Mouse (Mus musculus) G1E-ER4 (cell line): ENCODE results near the gene Gm3642. TPM values are rescaled to one million over a fixed set of nuclear protein-coding genes. Genes with fewer than 3 reads are reported as not detected.
"Not testable (repeated sequence)": the region's sequence is repeated elsewhere in the genome, so short reads cannot be mapped to it uniquely, and the experiment has no call there.

Experiments
- GATA1 ChIP-seq: IDR thresholded peaks from one replicate; pipeline ENCODE4 v1.8.0; 2012; ENCODE audit warnings: low read length, inconsistent platforms
- polyA plus RNA-seq: library from polyadenylated mRNA; stranded (reverse); fragments of >175 nt; gene quantifications from 2 replicates; pipeline ENCODE4 v1.2.3, GENCODE M21; 2012

Gene Gm3642
- not detected in 2 replicates for polyA plus RNA-seq

DNA sequence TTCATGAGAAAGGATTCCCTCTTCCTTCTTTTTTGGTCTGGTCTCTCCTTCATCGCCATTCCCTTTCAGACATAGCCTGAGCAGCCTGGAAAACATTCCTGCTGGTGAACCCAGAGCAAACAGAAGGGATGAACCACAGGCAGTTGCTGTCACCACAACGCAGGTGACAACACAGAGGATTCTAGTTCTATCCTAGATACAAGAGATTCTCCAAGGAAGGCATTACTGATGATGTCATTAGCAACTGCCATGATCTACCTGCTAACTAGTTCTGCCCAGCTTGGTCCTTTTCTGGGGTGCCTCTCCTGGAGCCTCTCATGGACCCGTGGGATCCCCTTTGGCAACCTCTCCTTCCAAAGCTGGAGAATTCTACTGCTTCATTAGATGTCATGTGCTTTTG is at the start of gene Gm3642:
Gm3642 (minus strand) TSS at position 101 of the 400 bp plus-strand sequence.
- not testable (repeated sequence) for TF ChIP-seq GATA1

GRCm38 (mm10) chr14:6889521-6890012 is 49.5 kb upstream of the Gm3642 start, which contains the start of gene Gm3667:
Gm3667 (minus strand) TSS chr14:6889962.
- not testable (repeated sequence) for TF ChIP-seq GATA1

Other genes starting within 250 kb of the Gm3642 start
- not detected in 2 replicates for gene Gm3629, start 249.7 kb downstream of the Gm3642 start, polyA plus RNA-seq
- gene Gm3460, start 217.9 kb downstream of the Gm3642 start, polyA plus RNA-seq: not detected in 2 replicates
- gene Gm10251, start 156.1 kb downstream of the Gm3642 start, polyA plus RNA-seq: not detected in 2 replicates
- not detected in 2 replicates for gene Gm8050, start 120.1 kb downstream of the Gm3642 start, polyA plus RNA-seq
- gene Gm3636, start 98.0 kb downstream of the Gm3642 start, polyA plus RNA-seq: not detected in 2 replicates
- gene Gm8362, start 65.9 kb downstream of the Gm3642 start, polyA plus RNA-seq: not detected in 2 replicates
- not detected in 2 replicates for gene Gm3667, start 49.7 kb upstream of the Gm3642 start, polyA plus RNA-seq
- gene Gm6356, start 133.5 kb upstream of the Gm3642 start, polyA plus RNA-seq: not detected in 2 replicates
- gene Gm10406, start 187.1 kb upstream of the Gm3642 start, polyA plus RNA-seq: not detected in 2 replicates
- gene Gm3685, start 204.7 kb upstream of the Gm3642 start, polyA plus RNA-seq: not detected in 2 replicates